Mouse (Mus musculus) liver, embryonic 11.5 days (tissue): ENCODE results near the gene Gfi1b. TPM values are rescaled to one million over a fixed set of nuclear protein-coding genes. Genes with fewer than 3 reads are reported as not detected.

Source experiments
- ATAC-seq: fragments of 200-750 bp; cut with Nextera tagmentation; replicated peaks from 2 replicates; pipeline ENCODE4 v1.8.0; 2017; ENCODE audit warnings: moderate number of reproducible peaks, mild to moderate bottlenecking, moderate TSS enrichment, moderate library complexity; ENCODE audit not compliant: low FRiP score
- DNase-seq: peaks from one replicate; pipeline ENCODE4 v3.0.0-alpha.2; 2017; ENCODE audit warnings: low spot score
- H3K27ac ChIP-seq: fragments of 300-500 bp; sonication (generic); 2 replicates; pipeline ENCODE4 v1.5.1; 2014; ENCODE audit warnings: mild to moderate bottlenecking, low read depth, low read length, control low read depth
- H3K27me3 ChIP-seq: fragments of 300-500 bp; sonication (generic); replicated peaks from 2 replicates; pipeline ENCODE4 v1.6.1; 2014; ENCODE audit warnings: low read length, mixed read lengths; ENCODE audit not compliant: control insufficient read depth, insufficient read depth
- H3K36me3 ChIP-seq: fragments of 300-500 bp; sonication (generic); 2 replicates; pipeline ENCODE4 v1.6.1; 2014; ENCODE audit warnings: mild to moderate bottlenecking, low read length, moderate library complexity, mixed read lengths; ENCODE audit not compliant: control insufficient read depth, insufficient read depth
- H3K4me1 ChIP-seq: fragments of 300-500 bp; sonication (generic); replicated peaks from 2 replicates; pipeline ENCODE4 v1.6.1; 2014; ENCODE audit warnings: low read length, mixed read lengths; ENCODE audit not compliant: control insufficient read depth, insufficient read depth
- H3K4me2 ChIP-seq: fragments of 300-500 bp; sonication (generic); 2 replicates; pipeline ENCODE4 v1.6.1; 2014; ENCODE audit warnings: mild to moderate bottlenecking, control low read depth, moderate library complexity
- H3K4me3 ChIP-seq: fragments of 300-500 bp; sonication (generic); 2 replicates; pipeline ENCODE4 v1.5.1; 2014; ENCODE audit warnings: low read depth, low read length, control low read depth
- H3K9ac ChIP-seq: fragments of 300-500 bp; sonication (generic); 2 replicates; pipeline ENCODE4 v1.6.1; 2014; ENCODE audit warnings: low read depth, low read length, control low read depth
- H3K9me3 ChIP-seq: fragments of 300-500 bp; sonication (generic); 2 replicates; pipeline ENCODE4 v1.6.1; 2016; ENCODE audit warnings: low read length, inconsistent platforms, mixed read lengths; ENCODE audit not compliant: control insufficient read depth
- WGBS: fragments of 180-500 bp; shearing (Covaris S2); extraction: QIAGEN DNeasy Blood & Tissue Kit; methylation state at CpG from one replicate; pipeline ENCODE4 v1.1.7; 2014; 5-methylcytosine and 5-hydroxymethylcytosine counted together
- polyA plus RNA-seq: library from polyadenylated mRNA; unstranded; fragments of >200 nt; fragmentation: Nextera tagmentation; extraction: Ambion mirVana; gene quantifications from 2 replicates; pipeline ENCODE4 v1.2.1, GENCODE M21; 2014

Gfi1b gene
- polyA plus RNA-seq, 1 experiment from 2014 or later = 143 TPM

- Histone ChIP-seq H3K4me1 (0 out of 2 replicates have a peak, but pooled peaks cover 2% of the 10 kb centered on the region), H3K9ac (no peak overlapping the region), H3K36me3 (no peaks in the 10 kb centered on the region), H3K27me3 (no peaks in the 10 kb centered on the region), H3K4me3 (no peak overlapping the region), H3K4me2 (no peak overlapping the region), H3K9me3 (no peaks in the 10 kb centered on the region), H3K27ac (no peak overlapping the region)
- DNase-seq (no peak), ATAC-seq (no peak)
- WGBS = 79% methylated on average over 1 of the region's 1 CpGs
These were observed 10.8 kb upstream of the Gfi1b start for GRCm38 (mm10) chr2:28632626-28633025.

- Histone ChIP-seq H3K4me2 (no peak overlapping the region), H3K27me3 (no peaks in the 10 kb centered on the region), H3K9me3 (no peaks in the 10 kb centered on the region), H3K4me3 (no peak overlapping the region), H3K4me1 (0 out of 2 replicates have a peak, but pooled peaks cover 2% of the 10 kb centered on the region), H3K36me3 (no peaks in the 10 kb centered on the region), H3K9ac (no peak overlapping the region), H3K27ac (peak overlapping the region; percentile 43; the same call in 1 of the 2 replicates)
- 52% methylated on average over 4 of the region's 4 CpGs for WGBS
- ATAC-seq (peak; percentile 41; the same call in 1 of the 2 replicates), DNase-seq (no peak)
These were observed 8.2 kb upstream of the Gfi1b start for GRCm38 (mm10) chr2:28629911-28630381.

GRCm38 (mm10) chr2:28628053-28628452 is 6.3 kb upstream of the Gfi1b start:
- Histone ChIP-seq H3K27me3 (no peaks in the 10 kb centered on the region), H3K4me3 (no peak overlapping the region), H3K27ac (no peak overlapping the region), H3K4me2 (no peak overlapping the region), H3K9me3 (no peaks in the 10 kb centered on the region), H3K4me1 (0 out of 2 replicates have a peak, but pooled peaks cover 2% of the 10 kb centered on the region), H3K36me3 (no peaks in the 10 kb centered on the region), H3K9ac (no peak overlapping the region)
- ATAC-seq (no peak), DNase-seq (no peak)
- WGBS = 48% methylated on average over 2 of the region's 2 CpGs

GRCm38 (mm10) chr2:28626038-28626437 is 4.3 kb upstream of the Gfi1b start:
- no peak overlapping the region for H3K27ac ChIP-seq
- H3K9me3 ChIP-seq = no peaks in the 10 kb centered on the region
- no peaks in the 10 kb centered on the region for H3K27me3 ChIP-seq
- no peak overlapping the region for H3K4me3 ChIP-seq
- 86% methylated on average over 3 of the region's 3 CpGs for WGBS
- H3K9ac ChIP-seq = no peak overlapping the region
- DNase-seq (no peak), ATAC-seq (no peak)
- H3K4me1 ChIP-seq = peaks cover 14% of the 10 kb centered on the region
- no peaks in the 10 kb centered on the region for H3K36me3 ChIP-seq
- no peak overlapping the region for H3K4me2 ChIP-seq

- Histone ChIP-seq H3K27ac (no peak overlapping the region), H3K4me3 (no peak overlapping the region), H3K36me3 (no peaks in the 10 kb centered on the region), H3K9me3 (no peaks in the 10 kb centered on the region), H3K4me1 (peaks cover 14% of the 10 kb centered on the region), H3K27me3 (no peaks in the 10 kb centered on the region), H3K4me2 (no peak overlapping the region), H3K9ac (no peak overlapping the region)
- WGBS = 87% methylated on average over 3 of the region's 3 CpGs
- DNase-seq = no peak
- no peak for ATAC-seq
These were observed 3.1 kb upstream of the Gfi1b start for GRCm38 (mm10) chr2:28624870-28625269.

GRCm38 (mm10) chr2:28622521-28623124 is 841 bp upstream of the Gfi1b start:
- H3K9ac ChIP-seq = no peak overlapping the region
- no peak overlapping the region; the same call in 1 of the 2 replicates for H3K27ac ChIP-seq
- peak; percentile 71 for DNase-seq
- peak overlapping the region; percentile 87 for H3K4me2 ChIP-seq
- H3K27me3 ChIP-seq = no peaks in the 10 kb centered on the region
- ATAC-seq = peak; percentile 42; the same call in 1 of the 2 replicates
- 20% methylated on average over 10 of the region's 10 CpGs for WGBS
- no peaks in the 10 kb centered on the region; the same call in 1 of the 2 replicates for H3K36me3 ChIP-seq
- no peaks in the 10 kb centered on the region for H3K9me3 ChIP-seq
- peaks cover 22% of the 10 kb centered on the region for H3K4me1 ChIP-seq
- no peak overlapping the region for H3K4me3 ChIP-seq

GRCm38 (mm10) chr2:28621111-28621510 is 671 bp downstream of the Gfi1b start:
- H3K27ac ChIP-seq = peak overlapping the region; percentile 97
- WGBS = 9% methylated on average over 2 of the region's 2 CpGs
- no peaks in the 10 kb centered on the region; the same call in 1 of the 2 replicates for H3K36me3 ChIP-seq
- ATAC-seq (no peak), DNase-seq (no peak)
- no peaks in the 10 kb centered on the region for H3K27me3 ChIP-seq
- H3K9ac ChIP-seq = peak overlapping the region; percentile 73
- peaks cover 35% of the 10 kb centered on the region for H3K4me1 ChIP-seq
- H3K4me2 ChIP-seq = peak overlapping the region; percentile 87
- H3K9me3 ChIP-seq = no peaks in the 10 kb centered on the region
- H3K4me3 ChIP-seq = peak overlapping the region; percentile 53

GRCm38 (mm10) chr2:28620522-28620921 is 1.3 kb downstream of the Gfi1b start:
- H3K9ac ChIP-seq = peak overlapping the region; percentile 73
- no peaks in the 10 kb centered on the region; the same call in 1 of the 2 replicates for H3K36me3 ChIP-seq
- ATAC-seq (no peak), DNase-seq (no peak)
- peak overlapping the region; percentile 87 for H3K4me2 ChIP-seq
- H3K9me3 ChIP-seq = no peaks in the 10 kb centered on the region
- H3K4me3 ChIP-seq = peak overlapping the region; percentile 53
- WGBS = 38% methylated on average over 10 of the region's 10 CpGs
- H3K27ac ChIP-seq = peak overlapping the region; percentile 97
- no peaks in the 10 kb centered on the region for H3K27me3 ChIP-seq
- H3K4me1 ChIP-seq = peaks cover 41% of the 10 kb centered on the region

GRCm38 (mm10) chr2:28619369-28619768 is 2.4 kb downstream of the Gfi1b start:
- H3K4me3 ChIP-seq = peak overlapping the region; percentile 53
- H3K4me2 ChIP-seq = peak overlapping the region; percentile 87
- ATAC-seq (no peak), DNase-seq (no peak)
- peaks cover 43% of the 10 kb centered on the region for H3K4me1 ChIP-seq
- H3K27me3 ChIP-seq = no peaks in the 10 kb centered on the region
- H3K36me3 ChIP-seq = peaks cover 6% of the 10 kb centered on the region
- 53% methylated on average over 6 of the region's 6 CpGs for WGBS
- H3K27ac ChIP-seq = peak overlapping the region; percentile 97
- H3K9me3 ChIP-seq = no peaks in the 10 kb centered on the region
- H3K9ac ChIP-seq = peak overlapping the region; percentile 73
